ENCODE assay signal across 8 mouse cellular contexts in the genomic region with DNA sequence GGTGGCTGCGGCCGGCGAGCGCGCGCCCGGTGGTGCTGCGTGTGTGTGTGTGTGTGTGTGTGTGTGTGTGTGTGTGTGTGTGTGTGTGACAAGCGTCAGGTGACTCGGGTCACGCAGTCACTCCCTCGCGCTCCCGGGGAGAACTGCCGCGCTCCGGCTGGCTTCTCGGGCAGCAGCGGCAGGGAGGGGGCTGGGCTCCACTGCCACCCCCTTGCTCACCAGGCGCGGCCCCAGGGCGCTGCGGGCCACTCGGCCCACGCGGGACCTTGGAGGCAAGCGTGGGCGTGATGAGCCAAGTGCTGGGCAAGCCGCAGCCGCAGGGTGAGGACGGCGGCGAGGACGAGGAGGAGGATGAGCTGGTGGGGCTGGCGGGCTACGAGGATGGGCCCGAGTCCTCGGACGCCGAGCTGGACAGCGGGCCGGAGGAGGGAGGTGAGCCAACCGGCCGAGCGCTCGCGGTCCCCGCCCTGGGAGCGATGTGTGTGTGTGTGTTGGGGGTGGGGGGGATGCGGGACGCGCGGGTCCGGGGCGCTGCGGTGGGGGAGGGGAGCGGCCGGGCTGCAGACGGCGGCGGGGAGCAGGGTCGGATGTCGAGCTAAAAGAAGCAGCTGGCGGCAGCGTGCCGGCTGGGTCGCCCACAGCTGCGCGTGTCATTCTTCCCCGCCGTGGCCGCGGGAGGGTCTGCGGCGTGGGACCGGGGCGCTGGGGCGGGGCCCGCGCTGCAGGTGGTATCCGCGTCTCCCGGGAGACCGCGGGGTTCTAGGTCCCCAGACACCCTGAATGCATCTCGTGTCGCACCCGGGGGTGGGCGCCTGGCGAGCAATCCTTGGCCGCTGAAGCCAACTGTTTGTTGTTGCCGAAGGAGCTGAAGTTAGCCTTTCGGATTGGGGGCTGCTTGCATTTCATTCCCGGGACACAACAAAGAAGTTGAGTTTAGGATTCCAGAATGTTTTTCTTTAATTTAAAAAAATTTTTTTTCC. TPM values are rescaled to one million over a fixed set of nuclear protein-coding genes. Genes with fewer than 3 reads are reported as not detected.
DNase-seq lines count a peak whose midpoint lies in the region; ATAC-seq and TF ChIP-seq lines count a peak whose summit lies in the region.

No protein-coding gene starts in this region.

- WGBS in hindbrain, postnatal 0 days: 1% methylated on average over 72 of the region's 94 CpGs
- 1% methylated on average over 79 of the region's 94 CpGs for WGBS in macrophage (ENCODE audit: missing documents)

- H3K36me3 ChIP-seq in hindbrain, postnatal 0 days (ENCODE audit: insufficient read depth, low read length): no peaks in the 10 kb centered on the region
- no peaks in the 10 kb centered on the region for H3K36me3 ChIP-seq in macrophage (ENCODE audit: inconsistent target)

- TF ChIP-seq CTCF in hindbrain, postnatal 0 days (IDR thresholded peaks at IDR 0.05; ENCODE audit: low read depth): no peak

- ATAC-seq in hindbrain, postnatal 0 days: peak; percentile 77

- H3K4me3 ChIP-seq in hindbrain, postnatal 0 days (ENCODE audit: low read length): peak overlapping the region; percentile 93
- peak overlapping the region; percentile 44 for H3K4me3 ChIP-seq in macrophage (ENCODE audit: inconsistent target)

- peak overlapping the region; percentile 72 for H3K9ac ChIP-seq in hindbrain, postnatal 0 days (replicated peaks; ENCODE audit: low read length)

- 0 out of 2 replicates have a peak, but pooled peaks cover 7% of the 10 kb centered on the region for H3K4me1 ChIP-seq in hindbrain, postnatal 0 days (ENCODE audit: insufficient read depth, low read length)

- peaks cover 23% of the 10 kb centered on the region; the same call in 1 of the 2 replicates for H3K79me2 ChIP-seq in macrophage (ENCODE audit: inconsistent target)

- H3K27me3 ChIP-seq in hindbrain, postnatal 0 days (ENCODE audit: insufficient read depth, low read length): no peaks in the 10 kb centered on the region

- peak overlapping the region; percentile 84 for H3K27ac ChIP-seq in hindbrain, postnatal 0 days
- no peak overlapping the region for H3K27ac ChIP-seq in macrophage

- no peaks in the 10 kb centered on the region for H3K9me3 ChIP-seq in hindbrain, postnatal 0 days (ENCODE audit: low read length)

- H3K4me2 ChIP-seq in hindbrain, postnatal 0 days (ENCODE audit: low read depth, low read length): peak overlapping the region; percentile 96

- DNase-seq in ZHBTc4 (ENCODE audit: low read depth, low spot score): peak; percentile 63
- DNase-seq in cerebellum, postnatal 4 days (ENCODE audit: low spot score in 2 of 2): peak; percentile 26 to 57
- peak; percentile 69 to 78 for DNase-seq in gastrocnemius, adult 8-10 months (ENCODE audit: low spot score in 2 of 2)
- peak; percentile 71 for DNase-seq in hindbrain, postnatal 0 days (ENCODE audit: low spot score)
- peak; percentile 57 to 70 for DNase-seq in left cerebral cortex, adult 8-10 months (ENCODE audit: low spot score in 2 of 2)
- peak; percentile 52 to 68 for DNase-seq in right cerebral cortex, adult 2 months (ENCODE audit: low spot score in 2 of 2)
- DNase-seq in urinary bladder, postnatal 36 days (ENCODE audit: low spot score in 2 of 2): peak; percentile 30 to 39

RNA-seq across cellular contexts. Expression of a gene that starts 0.6 kb away (rescaled TPM):
- total RNA-seq in gastrocnemius, adult 8-10 months (2022): 100 to 1,000 TPM; 200 to 232 (median 207) TPM
- 37.1 and 37.5 TPM in 2 replicates for total RNA-seq in hindbrain, postnatal 0 days (2014; rRNA removed)
- 26.1 and 29.3 TPM in 2 replicates for polyA plus RNA-seq in hindbrain, postnatal 0 days (2015; fragmentation: Nextera tagmentation; extraction: Ambion mirVana)
- total RNA-seq in left cerebral cortex, adult 8-10 months (2022): 100 to 1,000 TPM in 2 of 4 experiments, 10 to 100 TPM in 2; 95.8 to 117 (median 104) TPM
- total RNA-seq in macrophage (2018; cell fraction: chromatin; rRNA removed): 10 to 100 TPM in 13 of 26 experiments, 1 to 10 TPM in 13; 2.9 to 27.1 (median 9.6) TPM
- total RNA-seq in macrophage (2018; cell fraction: cytosol; rRNA removed): 10 to 100 TPM; 16.6 to 79.6 (median 39.9) TPM
- total RNA-seq in macrophage (2018; cell fraction: nucleus; rRNA removed): 10 to 100 TPM in 25 of 26 experiments, 1 to 10 TPM in 1; 9.9 to 46.9 (median 26.1) TPM
- 17.5 to 41.3 TPM (median 29.9 TPM) in 3 replicates for polyA plus RNA-seq in macrophage (2018)

RNA-seq across cellular contexts. Expression of a gene that starts 32.8 kb away (rescaled TPM):
- total RNA-seq in gastrocnemius, adult 8-10 months (2022): 1 to 10 TPM; 3.8 to 5.9 (median 4.8) TPM
- total RNA-seq in hindbrain, postnatal 0 days (2014; rRNA removed): 26.5 and 32.3 TPM in 2 replicates
- polyA plus RNA-seq in hindbrain, postnatal 0 days (2015; fragmentation: Nextera tagmentation; extraction: Ambion mirVana): 17.3 and 18.3 TPM in 2 replicates
- total RNA-seq in left cerebral cortex, adult 8-10 months (2022): 10 to 100 TPM; 40.6 to 48.4 (median 40.7) TPM
- under 1 TPM in 2 of 26 experiments, not detected in 24; 0.25 TPM for total RNA-seq in macrophage (2018; cell fraction: chromatin; rRNA removed)
- total RNA-seq in macrophage (2018; cell fraction: cytosol; rRNA removed): under 1 TPM in 6 of 26 experiments, not detected in 20; 0.03 to 0.05 (median 0.04) TPM
- total RNA-seq in macrophage (2018; cell fraction: nucleus; rRNA removed): under 1 TPM in 1 of 26 experiments, not detected in 25; 0.18 TPM
- polyA plus RNA-seq in macrophage (2018): 0.06 to 0.14 TPM in 2 of 3 replicates, not detected in the other

RNA-seq across cellular contexts. Expression of a gene that starts 47.8 kb away (rescaled TPM):
- total RNA-seq in gastrocnemius, adult 8-10 months (2022): 10 to 100 TPM; 43.6 to 53.6 (median 49.1) TPM
- total RNA-seq in hindbrain, postnatal 0 days (2014; rRNA removed): 104 TPM in 2 replicates
- 67.5 and 71.5 TPM in 2 replicates for polyA plus RNA-seq in hindbrain, postnatal 0 days (2015; fragmentation: Nextera tagmentation; extraction: Ambion mirVana)
- 100 to 1,000 TPM; 107 to 123 (median 109) TPM for total RNA-seq in left cerebral cortex, adult 8-10 months (2022)
- total RNA-seq in macrophage (2018; cell fraction: chromatin; rRNA removed): 10 to 100 TPM in 24 of 26 experiments, 1 to 10 TPM in 2; 9.6 to 23.2 (median 16.4) TPM
- total RNA-seq in macrophage (2018; cell fraction: cytosol; rRNA removed): 10 to 100 TPM; 33.2 to 51.6 (median 44.6) TPM
- 10 to 100 TPM; 16.6 to 44.6 (median 23.2) TPM for total RNA-seq in macrophage (2018; cell fraction: nucleus; rRNA removed)
- polyA plus RNA-seq in macrophage (2018): 35.4 to 52.2 TPM (median 51.3 TPM) in 3 replicates
